Mouse (Mus musculus) hindbrain, embryonic 10.5 days (tissue): Measurements from ENCODE around the gene Cdca4. TPM values are rescaled to one million over a fixed set of nuclear protein-coding genes. Genes with fewer than 3 reads are reported as not detected.
A peak's percentile ranks its signal among the peaks of the same experiment; 100 is the strongest.

Experiments
- DNase-seq: peaks from one replicate; pipeline ENCODE4 v3.0.0-alpha.2; 2017; ENCODE audit warnings: low spot score
- H3K27ac ChIP-seq: fragments of 300-500 bp; sonication (generic); 2 replicates; pipeline ENCODE4 v1.5.1; 2016; ENCODE audit warnings: mild to moderate bottlenecking, moderate library complexity
- H3K27me3 ChIP-seq: fragments of 300-500 bp; sonication (generic); 2 replicates; pipeline ENCODE4 v1.6.1; 2016; ENCODE audit warnings: mild to moderate bottlenecking; ENCODE audit not compliant: poor library complexity, insufficient read depth, severe bottlenecking
- H3K36me3 ChIP-seq: fragments of 300-500 bp; sonication (generic); 2 replicates; pipeline ENCODE4 v1.6.1; 2016; ENCODE audit warnings: mild to moderate bottlenecking, moderate library complexity
- H3K4me1 ChIP-seq: fragments of 300-500 bp; sonication (generic); replicated peaks from 2 replicates; pipeline ENCODE4 v1.6.1; 2016; ENCODE audit warnings: mild to moderate bottlenecking
- H3K4me3 ChIP-seq: fragments of 300-500 bp; sonication (generic); 2 replicates; pipeline ENCODE4 v1.5.1; 2016; ENCODE audit warnings: mild to moderate bottlenecking, moderate library complexity
- H3K9me3 ChIP-seq: fragments of 300-500 bp; sonication (generic); 2 replicates; pipeline ENCODE4 v1.6.1; 2016; ENCODE audit warnings: mild to moderate bottlenecking, moderate library complexity
- WGBS: fragments of 180-500 bp; shearing (Covaris S2); methylation state at CpG from one replicate; pipeline ENCODE4 v1.1.7; 2016; 5-methylcytosine and 5-hydroxymethylcytosine counted together
- polyA plus RNA-seq: library from polyadenylated mRNA; unstranded; fragments of >200 nt; fragmentation: Nextera tagmentation; extraction: Ambion mirVana; gene quantifications from 2 replicates; pipeline ENCODE4 v1.2.1, GENCODE M21; 2016

Gene Cdca4
- polyA plus RNA-seq, 1 experiment from 2014 or later: 176 TPM

GRCm38 (mm10) chr12:112868178-112869087, 39.2 kb upstream of the Cdca4 start, which contains the start of gene Gpr132:
Gene Gpr132 (minus strand): TSS chr12:112868228.
- H3K4me3 ChIP-seq: no peak within 1 kb of the TSS
- H3K36me3 ChIP-seq: no peaks in the 10 kb centered on the region
- H3K27me3 ChIP-seq: peaks cover 46% of the 10 kb centered on the region
- H3K4me1 ChIP-seq: peaks cover 33% of the 10 kb centered on the region
- peak; percentile 14 for DNase-seq
- 67% methylated on average over 13 of the region's 13 CpGs for WGBS
- no peaks in the 10 kb centered on the region for H3K9me3 ChIP-seq
- no peak within 1 kb of the TSS for H3K27ac ChIP-seq

GRCm38 (mm10) chr12:112867106-112867674, 38.0 kb upstream of the Cdca4 start:
- 85% methylated on average over 7 of the region's 7 CpGs for WGBS
- H3K9me3 ChIP-seq: no peaks in the 10 kb centered on the region
- peaks cover 34% of the 10 kb centered on the region for H3K27me3 ChIP-seq
- peaks cover 33% of the 10 kb centered on the region for H3K4me1 ChIP-seq
- DNase-seq: no peak
- H3K4me3 ChIP-seq: no peak overlapping the region
- H3K27ac ChIP-seq: no peak overlapping the region; the same call in 1 of the 2 replicates
- H3K36me3 ChIP-seq: no peaks in the 10 kb centered on the region

- H3K27me3 ChIP-seq: peaks cover 28% of the 10 kb centered on the region
- no peaks in the 10 kb centered on the region for H3K9me3 ChIP-seq
- no peak overlapping the region for H3K4me3 ChIP-seq
- H3K27ac ChIP-seq: no peak overlapping the region; the same call in 1 of the 2 replicates
- H3K36me3 ChIP-seq: no peaks in the 10 kb centered on the region
- DNase-seq: no peak
- WGBS: 84% methylated on average over 8 of the region's 8 CpGs
- peaks cover 36% of the 10 kb centered on the region for H3K4me1 ChIP-seq
Measured at GRCm38 (mm10) chr12:112866467-112867080, 37.4 kb upstream of the Cdca4 start.

GRCm38 (mm10) chr12:112864804-112865203, 35.6 kb upstream of the Cdca4 start:
- Histone ChIP-seq H3K27me3 (peaks cover 14% of the 10 kb centered on the region; the same call in 1 of the 2 replicates), H3K4me1 (peaks cover 31% of the 10 kb centered on the region), H3K4me3 (no peak overlapping the region), H3K36me3 (no peaks in the 10 kb centered on the region), H3K9me3 (no peaks in the 10 kb centered on the region), H3K27ac (no peak overlapping the region)
- no peak for DNase-seq
- WGBS: 85% methylated on average over 7 of the region's 7 CpGs

GRCm38 (mm10) chr12:112861911-112862321, 32.7 kb upstream of the Cdca4 start:
- H3K4me1 ChIP-seq: peaks cover 16% of the 10 kb centered on the region
- 0 out of 2 replicates have a peak, but pooled peaks cover 2% of the 10 kb centered on the region for H3K27me3 ChIP-seq
- 62% methylated on average over 9 of the region's 9 CpGs for WGBS

GRCm38 (mm10) chr12:112860765-112861164, 31.5 kb upstream of the Cdca4 start:
- Histone ChIP-seq H3K27ac (no peak overlapping the region), H3K36me3 (no peaks in the 10 kb centered on the region), H3K9me3 (no peaks in the 10 kb centered on the region), H3K4me3 (no peak overlapping the region), H3K4me1 (peaks cover 16% of the 10 kb centered on the region), H3K27me3 (no peaks in the 10 kb centered on the region)
- no peak for DNase-seq
- WGBS: 74% methylated on average over 7 of the region's 7 CpGs

More at GRCm38 (mm10) chr12:112861911-112862321, 32.7 kb upstream of the Cdca4 start:
- Histone ChIP-seq H3K9me3 (no peaks in the 10 kb centered on the region), H3K4me3 (no peak overlapping the region), H3K27ac (no peak overlapping the region), H3K36me3 (no peaks in the 10 kb centered on the region)
- DNase-seq: no peak

- Histone ChIP-seq H3K9me3 (no peaks in the 10 kb centered on the region), H3K4me1 (peaks cover 16% of the 10 kb centered on the region), H3K27me3 (no peaks in the 10 kb centered on the region), H3K36me3 (no peaks in the 10 kb centered on the region), H3K27ac (no peak overlapping the region), H3K4me3 (no peak overlapping the region)
- 86% methylated on average over 8 of the region's 8 CpGs for WGBS
- no peak for DNase-seq
Measured at GRCm38 (mm10) chr12:112859930-112860329, 30.7 kb upstream of the Cdca4 start.

- 89% methylated on average over 9 of the region's 9 CpGs for WGBS
- H3K27ac ChIP-seq: no peak overlapping the region
- no peak overlapping the region for H3K4me3 ChIP-seq
- H3K4me1 ChIP-seq: peaks cover 16% of the 10 kb centered on the region
- H3K9me3 ChIP-seq: no peaks in the 10 kb centered on the region
- no peaks in the 10 kb centered on the region for H3K36me3 ChIP-seq
- no peaks in the 10 kb centered on the region for H3K27me3 ChIP-seq
- DNase-seq: no peak
Measured at GRCm38 (mm10) chr12:112858581-112859336, 29.5 kb upstream of the Cdca4 start.

- DNase-seq: no peak
- Histone ChIP-seq H3K4me1 (peaks cover 16% of the 10 kb centered on the region), H3K27me3 (no peaks in the 10 kb centered on the region), H3K9me3 (no peaks in the 10 kb centered on the region), H3K27ac (no peak overlapping the region), H3K36me3 (no peaks in the 10 kb centered on the region), H3K4me3 (no peak overlapping the region)
- 70% methylated on average over 9 of the region's 9 CpGs for WGBS
Measured at GRCm38 (mm10) chr12:112857021-112857925, 28.1 kb upstream of the Cdca4 start.

GRCm38 (mm10) chr12:112856338-112856737, 27.1 kb upstream of the Cdca4 start:
- no peak for DNase-seq
- no peak overlapping the region for H3K27ac ChIP-seq
- no peaks in the 10 kb centered on the region for H3K27me3 ChIP-seq
- no peaks in the 10 kb centered on the region for H3K36me3 ChIP-seq
- WGBS: 87% methylated on average over 3 of the region's 3 CpGs
- H3K4me3 ChIP-seq: no peak overlapping the region
- H3K9me3 ChIP-seq: no peaks in the 10 kb centered on the region
- H3K4me1 ChIP-seq: peaks cover 9% of the 10 kb centered on the region

- no peaks in the 10 kb centered on the region for H3K36me3 ChIP-seq
- no peaks in the 10 kb centered on the region for H3K27me3 ChIP-seq
- no peak overlapping the region for H3K27ac ChIP-seq
- no peak overlapping the region for H3K4me3 ChIP-seq
- 80% methylated on average over 7 of the region's 7 CpGs for WGBS
- H3K4me1 ChIP-seq: peaks cover 3% of the 10 kb centered on the region; the same call in 1 of the 2 replicates
- no peaks in the 10 kb centered on the region for H3K9me3 ChIP-seq
- DNase-seq: no peak
Measured at GRCm38 (mm10) chr12:112854610-112855333, 25.5 kb upstream of the Cdca4 start.
